Mouse (Mus musculus) mouse trophoblast stem cell (cell line): Measurements from ENCODE around the gene Parp6.

Source experiments
- in situ Hi-C, 2 experiments: fragments of 300-500 bp; cut with MseI, MboI; formaldehyde crosslinking; loops; 2 replicates in 1 of 2; 3 replicates in 1 of 2; pipeline ENCODE4 v1.15.1; 2025

Gene Parp6

DNA sequence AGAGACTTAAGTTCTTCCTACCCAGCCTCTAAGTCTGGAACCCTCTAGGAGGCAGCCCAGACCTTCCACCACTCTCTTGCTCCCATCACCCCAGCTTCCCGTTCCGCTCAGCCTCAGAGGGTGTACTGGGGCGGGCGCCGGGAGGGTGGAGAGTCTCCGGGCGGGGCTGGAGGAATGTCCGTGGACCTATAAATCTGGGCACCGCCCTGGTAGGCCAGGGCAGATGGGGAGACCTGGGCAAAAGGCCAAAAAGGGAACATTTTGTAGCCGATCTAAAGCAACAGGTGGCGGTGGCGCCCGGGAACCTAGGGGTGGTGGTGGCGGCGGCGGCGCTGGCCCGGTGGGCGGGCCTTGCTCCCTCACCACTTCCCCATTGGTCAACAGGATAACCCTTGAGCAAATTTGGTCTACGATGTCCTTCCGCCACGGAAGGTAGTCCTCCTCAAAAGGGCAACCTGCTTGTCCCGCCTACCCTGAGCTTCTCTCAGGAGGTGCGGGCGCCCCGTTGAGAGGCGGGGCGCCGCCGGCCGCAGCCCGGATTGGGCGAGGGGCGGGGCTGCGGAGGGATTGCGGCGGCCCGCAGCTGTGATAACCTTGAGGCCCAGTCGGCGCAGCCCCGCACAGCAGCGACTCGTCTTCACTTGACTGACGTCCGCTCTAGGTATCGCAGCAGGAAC lies 39.0 kb downstream of the Parp6 start, which contains the start of gene Pkm:
TSS of gene Pkm (plus strand) at position 411 of the 677 bp plus-strand sequence.
- in situ Hi-C loops, result no loop called here

DNA sequence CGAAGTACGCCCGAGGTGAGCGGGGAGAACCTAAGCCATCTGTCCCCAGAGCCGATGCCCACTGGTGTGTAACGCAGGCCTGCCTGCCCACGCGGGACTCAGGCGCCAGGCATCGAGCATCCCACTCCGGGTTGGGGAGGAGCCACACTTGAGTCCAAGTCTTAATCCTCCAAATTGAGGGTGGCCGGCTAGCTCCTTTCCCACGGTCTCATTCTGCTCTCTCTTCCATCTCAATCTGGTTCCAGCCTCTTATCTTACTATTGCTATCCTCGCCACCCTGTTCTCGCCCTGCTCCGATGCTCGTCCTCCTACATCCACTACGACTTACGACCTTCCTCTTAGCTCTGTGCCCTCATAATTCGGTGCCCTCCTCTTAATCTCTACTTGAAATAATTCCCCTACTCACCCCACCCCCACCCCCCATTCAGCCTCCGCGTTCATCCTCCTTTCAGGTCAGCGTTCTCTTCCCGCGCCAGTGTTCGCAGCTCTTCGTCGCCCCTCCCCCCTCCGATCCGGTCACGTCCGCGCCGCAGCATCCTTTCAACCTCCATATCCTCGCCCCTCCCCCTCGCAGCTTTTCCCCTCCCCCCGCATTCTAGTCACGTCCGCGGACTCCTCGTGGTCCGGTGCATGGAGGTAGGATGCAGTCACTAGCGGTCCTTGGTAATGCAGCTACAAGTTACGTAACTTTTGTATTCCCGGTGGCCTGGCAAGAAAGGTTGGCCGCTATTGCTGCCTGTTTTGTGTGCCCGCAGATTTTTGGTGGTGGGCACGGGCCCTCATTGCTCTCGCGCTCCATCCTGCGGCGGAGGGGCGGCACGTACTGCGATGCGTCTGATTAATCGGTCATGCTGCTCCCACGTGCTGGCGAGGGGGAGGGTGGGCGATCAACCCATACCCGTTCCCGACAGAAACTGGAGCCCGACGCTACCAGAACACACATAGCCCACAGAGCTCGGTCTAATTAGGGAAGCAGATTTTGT lies 39.8 kb downstream of the Parp6 start:
- in situ Hi-C loops, result no loop called here

DNA sequence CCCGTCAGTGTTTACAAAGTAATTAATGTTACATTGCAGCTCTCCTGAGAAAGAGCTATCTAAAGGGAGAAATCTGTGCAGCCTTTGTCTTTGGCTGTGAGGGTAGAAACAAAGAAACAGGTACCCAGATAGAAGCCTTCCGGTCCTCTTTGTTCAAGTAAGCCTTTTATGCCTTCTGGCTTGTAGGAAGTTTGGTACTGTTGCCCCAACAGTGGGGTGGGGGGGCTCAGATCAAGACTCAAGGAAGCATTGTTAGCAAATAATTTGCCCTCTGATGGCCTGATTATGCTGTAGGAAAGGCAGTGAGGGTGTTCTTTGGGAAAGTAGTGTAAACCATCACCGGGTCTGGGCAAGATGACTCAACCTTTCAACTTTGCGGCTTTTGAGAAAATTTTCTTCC lies 41.1 kb downstream of the Parp6 start:
- in situ Hi-C loops, result no loop called here

DNA sequence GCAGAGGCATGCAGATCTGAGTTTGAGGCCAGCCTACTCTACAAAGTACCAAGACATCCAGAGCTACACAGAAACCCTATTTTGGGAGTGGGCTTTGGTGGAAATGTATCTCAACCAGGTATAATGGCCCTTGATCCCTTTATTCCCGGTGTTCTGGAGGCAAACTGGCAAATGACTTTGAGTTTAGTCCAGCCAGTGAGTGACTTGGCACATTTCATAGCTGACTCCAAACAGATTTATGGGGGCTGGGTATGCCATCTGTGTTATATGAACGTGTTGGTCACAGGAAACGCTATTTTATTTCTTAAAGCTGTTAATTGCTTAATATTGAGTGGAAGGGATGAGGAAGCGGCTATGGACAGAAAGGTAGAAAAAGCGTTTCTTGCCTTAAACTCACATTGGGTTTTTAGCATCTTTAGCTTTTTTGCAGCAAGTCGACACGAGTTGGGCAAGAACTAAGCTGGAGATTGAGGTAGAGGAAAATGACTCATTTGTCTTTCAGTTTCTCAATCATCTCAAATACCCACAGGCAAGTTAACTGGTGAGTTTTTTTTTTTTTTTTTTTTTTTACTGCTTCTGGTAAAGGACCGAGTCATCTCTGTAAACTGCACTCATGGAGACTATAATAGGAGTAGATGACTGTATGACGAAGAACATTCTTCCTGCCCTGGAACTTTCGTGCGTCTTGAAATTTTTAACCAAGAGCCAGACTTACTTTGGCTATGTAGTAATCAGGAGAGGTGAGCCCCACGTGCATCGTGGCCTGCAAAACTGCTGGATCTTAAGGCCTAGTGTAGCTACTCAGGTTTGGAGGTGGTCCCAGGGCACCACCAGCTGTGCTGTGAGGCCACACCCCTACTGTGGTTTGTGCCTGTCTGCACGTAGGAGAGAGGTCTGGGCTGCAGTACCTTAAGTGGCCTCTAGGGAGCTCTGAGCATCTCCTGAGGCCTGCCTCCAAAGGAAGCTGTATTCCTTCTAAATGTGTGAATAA lies 42.2 kb downstream of the Parp6 start:
- in situ Hi-C loops, result no loop called here

DNA sequence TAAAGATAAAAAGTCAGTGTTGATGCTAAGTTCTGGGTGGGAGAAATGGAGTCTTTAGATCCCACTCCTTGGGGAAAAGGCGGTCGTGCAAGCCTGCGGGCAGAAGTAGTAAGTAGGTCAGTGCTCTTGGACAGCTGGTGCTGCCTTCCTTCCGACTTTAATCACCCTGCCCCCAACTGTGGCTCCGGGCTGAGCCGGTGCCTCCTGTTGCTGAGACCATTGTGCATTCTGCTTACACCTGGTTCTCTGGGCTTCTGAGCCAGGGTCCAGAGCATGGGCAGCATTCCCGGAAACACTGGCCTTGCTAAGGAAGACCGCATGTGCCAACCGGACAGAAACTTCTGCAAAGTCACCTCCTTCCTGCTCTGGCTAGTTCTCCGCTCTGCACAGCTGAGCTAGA lies 43.3 kb downstream of the Parp6 start:
- in situ Hi-C loops, result no loop called here

DNA sequence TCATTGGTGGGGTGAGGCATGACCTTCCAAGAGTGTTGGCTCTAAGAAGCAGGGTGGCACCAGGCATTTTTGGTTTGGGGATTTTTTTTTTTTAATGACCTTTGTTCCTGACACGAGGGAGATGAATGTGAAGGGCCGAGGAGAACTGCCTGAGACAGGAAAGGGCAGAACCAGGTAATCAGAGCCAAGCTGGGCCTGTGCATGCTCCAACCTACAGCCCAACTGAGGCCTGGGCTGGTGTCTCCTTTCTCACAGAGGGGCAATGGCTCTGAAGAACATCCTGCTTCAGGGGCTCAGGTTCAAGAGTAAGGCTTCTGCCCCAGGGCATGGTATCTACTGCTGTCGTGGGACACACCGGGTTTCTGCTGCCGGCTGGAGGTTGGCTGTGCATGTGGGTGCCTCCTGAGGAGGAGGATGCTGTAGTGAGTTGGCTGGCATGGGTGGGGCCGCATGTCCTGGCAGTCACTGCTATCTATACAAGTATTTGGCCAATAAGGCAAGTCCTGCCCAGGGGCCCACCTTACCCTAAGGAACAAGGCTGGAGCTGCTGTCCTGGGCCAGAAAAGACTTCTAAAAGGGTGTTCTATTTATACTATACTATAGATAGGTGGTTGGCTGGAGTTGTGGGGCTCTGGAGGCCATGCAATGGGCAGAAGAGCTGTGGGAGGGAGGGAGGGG lies 44.4 kb downstream of the Parp6 start:
- in situ Hi-C loops, result no loop called here

DNA sequence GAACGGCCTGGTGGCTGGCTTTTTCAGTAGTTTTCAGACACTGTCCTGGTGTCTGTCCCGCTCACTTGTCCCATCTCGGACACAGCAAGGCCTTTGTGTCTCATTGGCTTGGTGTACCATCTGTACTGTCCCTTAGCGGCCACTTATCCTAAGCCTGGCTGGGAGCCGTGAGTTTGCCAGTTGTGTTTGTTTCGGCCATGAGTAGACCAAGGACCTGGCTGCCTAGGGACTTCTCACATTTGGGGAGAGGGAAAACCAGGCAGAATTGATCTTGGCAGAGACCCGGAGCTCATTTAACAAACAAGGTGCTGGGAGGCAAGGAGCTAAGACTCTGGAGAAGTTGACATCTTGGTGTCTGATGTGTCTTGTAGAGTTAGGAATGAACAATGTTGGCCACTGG lies 46.1 kb downstream of the Parp6 start:
- in situ Hi-C loops, result no loop called here

DNA sequence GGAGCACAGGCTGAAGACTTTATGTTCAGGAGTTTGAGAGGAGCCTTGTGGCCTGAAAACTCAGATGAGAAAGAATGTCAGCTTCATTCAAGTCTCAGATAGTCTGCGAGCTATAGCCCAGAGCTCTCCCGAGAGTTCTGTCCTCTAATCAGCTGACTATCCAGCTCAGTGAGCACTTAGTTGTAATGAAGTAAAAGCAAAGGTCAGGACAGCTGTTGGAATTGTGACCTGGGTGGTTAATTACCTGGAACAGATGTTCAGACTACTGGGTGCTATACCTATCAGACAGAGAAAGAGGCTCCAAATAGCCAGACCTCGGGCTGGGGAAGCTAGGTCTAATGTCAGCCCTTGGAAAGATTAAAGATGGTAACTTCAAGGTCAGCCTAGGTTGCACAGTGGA lies 46.9 kb downstream of the Parp6 start:
- in situ Hi-C loops, result no loop called here

DNA sequence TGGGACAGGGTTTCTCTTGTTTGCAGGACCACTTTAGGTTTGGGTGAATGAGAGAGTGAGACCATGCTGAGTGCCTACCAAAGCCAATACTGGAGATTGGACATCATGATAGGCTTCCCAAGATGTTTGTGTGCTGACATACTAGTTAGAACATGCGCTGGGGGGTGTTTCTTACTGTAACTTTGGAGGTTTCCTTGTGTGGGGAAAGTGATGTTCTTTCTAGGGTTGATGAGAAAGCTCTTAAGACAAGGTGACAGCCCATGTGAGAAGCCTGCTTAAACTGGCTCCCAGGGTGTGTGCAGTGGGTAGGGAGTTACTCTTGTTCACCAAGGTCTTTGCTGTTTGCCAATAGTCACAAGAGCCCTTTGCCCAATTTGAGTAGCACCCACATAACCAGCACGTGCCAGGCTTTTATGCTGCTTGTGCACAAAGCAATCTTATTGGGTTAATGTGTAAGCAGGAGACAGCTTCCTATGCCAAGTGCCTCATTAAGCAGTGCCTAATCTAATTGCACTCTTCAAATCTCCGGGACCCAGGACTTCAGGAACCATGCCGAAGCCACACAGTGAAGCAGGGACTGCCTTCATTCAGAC lies 47.7 kb downstream of the Parp6 start:
- in situ Hi-C loops, result no loop called here

DNA sequence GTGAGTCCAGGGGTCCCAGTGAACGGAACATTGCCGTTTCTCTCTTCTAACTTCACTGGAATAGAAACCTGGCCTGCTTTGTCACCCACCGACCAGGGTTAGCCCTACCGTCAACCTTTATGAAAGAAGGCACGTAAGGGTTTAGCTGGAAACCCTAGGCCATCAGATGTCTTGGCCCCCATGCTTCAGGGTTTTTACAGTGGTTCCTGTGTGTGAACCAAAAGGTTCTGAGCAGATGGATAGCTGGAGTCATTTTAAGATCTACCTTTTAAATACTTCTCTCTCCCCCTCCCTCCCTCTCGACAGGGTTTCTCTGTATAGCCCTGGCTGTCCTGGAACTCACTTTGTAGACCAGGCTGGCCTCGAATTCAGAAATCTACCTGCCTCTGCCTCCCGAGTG lies 48.9 kb downstream of the Parp6 start:
- in situ Hi-C loops, result no loop called here

DNA sequence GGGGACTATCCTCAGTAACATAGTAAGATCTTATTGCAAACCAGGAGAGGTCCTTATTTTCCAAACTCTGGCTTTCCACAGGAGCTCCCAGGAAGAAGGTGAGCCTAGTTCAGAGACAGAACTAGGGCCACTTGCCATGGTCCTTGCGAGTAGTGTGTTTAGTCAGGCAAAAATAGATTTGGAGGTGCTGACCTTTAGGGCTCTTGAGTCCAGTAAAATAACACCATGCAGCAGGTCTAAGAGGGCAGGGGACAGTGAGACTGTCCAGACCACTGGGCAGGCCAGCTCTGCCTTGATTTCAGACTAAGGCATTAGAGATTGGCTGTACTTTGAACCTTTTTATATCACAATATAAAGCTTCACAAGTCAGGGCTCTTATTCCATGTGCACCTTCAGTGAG lies 49.7 kb downstream of the Parp6 start:
- in situ Hi-C loops, result no loop called here

DNA sequence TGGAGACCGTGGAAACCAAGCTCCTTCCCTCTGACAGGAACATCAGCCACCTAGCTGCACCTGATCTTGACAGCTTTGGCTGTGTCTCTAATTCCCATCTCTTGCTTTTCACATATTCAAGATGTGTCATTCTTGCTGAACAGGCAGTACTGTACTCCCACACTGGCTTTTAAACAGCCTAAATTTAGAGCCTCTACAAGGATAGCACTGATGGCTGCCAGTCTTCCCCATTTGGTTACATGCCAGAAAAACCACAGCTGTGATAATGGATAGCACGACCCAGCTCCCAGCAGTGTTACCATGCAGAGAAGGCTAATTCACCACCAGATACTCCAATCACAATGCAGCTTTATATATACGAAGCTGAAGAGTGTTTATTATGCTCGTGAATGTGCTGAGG lies 50.2 kb downstream of the Parp6 start:
- in situ Hi-C loops, result no loop called here

DNA sequence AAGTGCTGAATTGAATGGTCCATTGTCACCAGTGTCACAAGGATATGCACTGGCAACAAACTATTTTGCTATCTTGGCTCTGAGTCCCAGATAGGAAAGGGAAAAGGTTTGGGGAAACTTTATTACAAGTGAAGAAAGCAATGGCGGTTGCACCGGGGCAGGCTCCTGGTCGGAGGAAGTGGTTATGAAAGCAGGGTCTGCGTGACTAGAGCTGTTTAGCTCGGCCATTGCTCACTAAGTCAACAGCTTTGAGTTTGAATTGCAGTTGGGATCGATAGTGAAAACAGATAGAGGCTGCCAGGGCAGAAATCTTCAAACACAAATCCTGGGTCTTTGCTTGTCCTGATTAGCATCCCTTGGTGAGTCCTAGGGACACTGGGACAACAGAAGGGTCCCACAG lies 50.8 kb downstream of the Parp6 start:
- in situ Hi-C loops, result no loop called here

DNA sequence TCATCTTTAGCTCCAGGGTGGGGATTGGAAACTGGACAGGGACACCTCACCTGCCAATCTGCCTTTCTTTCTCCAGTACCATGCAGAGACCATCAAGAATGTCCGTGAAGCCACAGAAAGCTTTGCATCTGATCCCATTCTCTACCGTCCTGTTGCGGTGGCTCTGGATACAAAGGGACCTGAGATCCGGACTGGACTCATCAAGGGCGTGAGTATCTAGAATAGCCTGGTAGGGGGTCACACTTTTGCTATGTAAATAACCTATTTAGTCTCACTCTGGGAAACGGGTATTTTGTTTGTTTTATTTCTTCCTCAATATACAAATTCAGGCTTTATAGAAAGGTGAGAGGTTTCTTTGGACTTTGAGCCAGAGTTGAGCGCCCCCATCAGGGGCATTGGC lies 51.4 kb downstream of the Parp6 start:
- in situ Hi-C loops, result no loop called here

DNA sequence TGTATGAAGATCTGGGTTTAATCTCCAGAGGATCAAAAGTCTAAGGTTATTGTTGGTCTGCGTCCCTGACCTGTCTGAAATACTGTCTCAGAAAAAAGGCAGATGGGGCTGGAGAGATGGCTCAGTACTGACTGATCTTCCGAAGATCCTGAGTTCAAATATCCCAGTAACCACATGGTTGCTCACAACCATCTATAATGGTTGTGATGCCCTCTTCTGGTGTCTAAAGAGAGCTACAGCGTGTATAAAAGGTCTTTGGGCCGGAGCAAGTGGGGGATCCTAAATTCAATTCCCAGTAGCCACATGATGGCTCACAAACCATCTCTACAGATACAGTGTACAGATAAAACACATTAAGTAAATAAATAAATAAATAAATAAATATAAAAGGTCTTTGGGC lies 52.1 kb downstream of the Parp6 start:
- in situ Hi-C loops, result no loop called here

DNA sequence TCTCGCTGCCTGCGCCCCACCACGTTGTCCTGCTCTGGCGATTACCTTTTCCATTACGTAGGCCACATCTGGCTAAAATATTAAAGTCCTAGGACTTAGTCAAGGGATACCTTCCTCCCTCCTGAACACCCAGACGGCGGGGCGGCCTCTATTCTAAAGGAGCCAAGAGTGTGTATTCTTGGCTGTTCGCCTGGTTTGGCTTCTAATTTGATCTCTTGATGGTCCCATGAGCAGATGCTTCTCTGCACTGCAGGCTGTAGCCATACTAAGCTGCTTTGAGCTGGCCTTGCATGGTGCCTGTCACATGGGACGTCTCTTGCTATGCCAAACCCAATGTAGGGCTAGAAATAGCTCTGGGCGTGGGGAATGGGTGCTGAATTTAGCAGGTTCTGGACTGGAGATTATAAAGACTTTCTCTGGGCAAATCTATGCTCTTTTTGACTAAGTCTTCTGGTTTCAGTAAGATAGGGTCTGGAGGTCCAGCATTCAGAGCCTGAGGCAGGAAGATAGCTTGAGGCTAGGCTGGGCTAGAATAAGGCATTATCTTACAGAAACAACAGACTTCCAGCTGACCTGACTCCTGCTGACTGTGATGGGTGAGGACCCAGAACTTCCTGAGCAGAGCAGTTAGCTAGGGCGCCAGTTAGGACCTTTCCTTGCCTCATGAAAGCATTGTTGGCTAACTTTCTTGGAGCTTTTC lies 55.3 kb downstream of the Parp6 start:
- in situ Hi-C loops, result no loop called here

DNA sequence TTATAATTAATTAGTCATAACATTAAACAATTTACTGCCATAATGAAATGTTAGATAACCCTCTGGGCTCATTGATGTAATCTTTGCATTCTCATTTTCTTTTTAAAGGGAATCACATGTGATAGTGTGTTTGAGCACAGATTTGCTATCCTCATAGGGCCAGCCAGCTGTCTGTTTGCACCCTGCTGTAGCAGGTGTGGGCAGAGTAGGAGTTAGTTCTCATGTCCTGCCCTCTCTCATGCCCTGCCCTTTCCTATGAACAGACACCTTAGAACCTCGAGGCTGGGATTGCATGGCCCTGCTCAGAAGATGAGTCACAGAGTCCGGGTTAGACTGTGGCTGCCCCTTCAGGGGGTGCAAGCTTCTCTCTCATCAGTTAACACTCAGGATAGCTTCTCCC lies 56.3 kb downstream of the Parp6 start:
- in situ Hi-C loops, result no loop called here

DNA sequence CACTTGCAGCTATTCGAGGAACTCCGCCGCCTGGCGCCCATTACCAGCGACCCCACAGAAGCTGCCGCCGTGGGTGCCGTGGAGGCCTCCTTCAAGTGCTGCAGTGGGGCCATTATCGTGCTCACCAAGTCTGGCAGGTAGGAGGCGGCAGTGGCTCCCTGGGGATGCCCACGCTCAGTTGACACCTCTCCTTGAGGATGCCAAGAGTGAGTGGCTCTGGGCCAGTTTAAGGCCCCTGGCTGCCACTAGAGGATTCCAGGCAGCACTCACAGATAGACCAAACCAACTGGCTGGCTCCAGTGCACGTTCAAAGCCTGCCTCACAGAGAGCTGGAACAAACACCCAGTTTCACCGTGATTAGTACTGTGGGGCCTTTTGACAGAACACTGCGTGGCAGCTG lies 58.5 kb downstream of the Parp6 start:
- in situ Hi-C loops, result no loop called here

DNA sequence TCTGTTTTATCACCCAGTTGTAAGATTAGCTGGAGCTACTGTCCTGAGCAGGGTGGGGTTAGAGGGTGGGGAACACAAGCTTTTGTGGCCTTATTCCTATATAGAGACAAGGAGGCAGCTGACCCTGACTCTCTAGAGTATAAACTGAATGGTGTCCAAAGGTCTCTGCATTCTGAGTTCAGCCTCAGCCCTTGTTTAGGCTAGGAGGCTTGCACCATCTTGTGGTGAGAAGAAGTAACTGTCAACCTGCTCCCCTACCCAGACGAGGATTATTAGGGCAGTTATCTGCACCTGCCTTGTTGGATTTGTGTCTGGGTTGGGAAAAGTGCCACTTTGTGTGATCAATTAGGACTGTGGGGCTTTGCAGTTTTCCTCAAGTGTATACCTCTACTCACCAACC lies 61.2 kb downstream of the Parp6 start:
- in situ Hi-C loops, result no loop called here
